Mouse (Mus musculus) kidney, adult 2 months (tissue): ENCODE measurements around the gene Nt5dc2.

Experiments
- CTCF ChIP-seq: fragments of 200-500 bp; conservative IDR thresholded peaks from 2 replicates; pipeline ENCODE4 v1.5.1; 2011; ENCODE audit warnings: low read depth, mild to moderate bottlenecking, control low read depth, low read length, moderate library complexity, mixed read lengths; ENCODE audit not compliant: insufficient read depth, insufficient read length
- POLR2A ChIP-seq: fragments of 200-500 bp; IDR thresholded peaks from one replicate; pipeline ENCODE4 v1.6.1; 2011; ENCODE audit warnings: low read depth, low read length, control low read depth

- TF ChIP-seq POLR2A (no peak), CTCF (no peak)
These were observed 10.2 kb downstream of the Nt5dc2 start for GRCm38 (mm10) chr14:31141011-31141410.
